ENCODE assay signal across 24 mouse cellular contexts in genomic region chr1:84592394-84592793, GRCm38 (mm10).
A peak's percentile ranks its signal among the peaks of the same experiment; 100 is the strongest.
DNase-seq lines count a peak whose midpoint lies in the region; ATAC-seq and TF ChIP-seq lines count a peak whose summit lies in the region.
"Had no signal": no experiment of that assay in that cellular context is flagged by ENCODE, and none has a peak within 500 bp of the region (broad histone marks: within the 10 kb centered on the region; RNA-seq: fewer than 3 reads in every experiment).

No protein-coding gene starts in this region.

- no peaks in the 10 kb centered on the region for H3K27me3 ChIP-seq in hindbrain, embryonic 11.5 days (ENCODE audit: control insufficient read depth, insufficient read depth, low read length)
- no peaks in the 10 kb centered on the region for H3K27me3 ChIP-seq in hindbrain, embryonic 12.5 days
- H3K27me3 ChIP-seq in neural tube, embryonic 13.5 days = no peaks in the 10 kb centered on the region
- H3K27me3 ChIP-seq in hindbrain, postnatal 0 days (ENCODE audit: insufficient read depth, low read length) = no peaks in the 10 kb centered on the region
- peaks cover 4% of the 10 kb centered on the region; the same call in 1 of the 2 replicates for H3K27me3 ChIP-seq in limb, embryonic 10.5 days (ENCODE audit: low read depth, poor library complexity, severe bottlenecking)
- H3K27me3 ChIP-seq: embryonic facial prominence, embryonic 15.5 days; heart, embryonic 12.5 days; kidney, embryonic 15.5 days; neural tube, embryonic 12.5 days; stomach, embryonic 15.5 days had no signal

- H3K36me3 ChIP-seq in hindbrain, embryonic 11.5 days (ENCODE audit: control insufficient read depth, insufficient read depth, low read length) = no peaks in the 10 kb centered on the region
- H3K36me3 ChIP-seq in hindbrain, embryonic 12.5 days = no peaks in the 10 kb centered on the region
- H3K36me3 ChIP-seq in neural tube, embryonic 13.5 days = no peaks in the 10 kb centered on the region
- no peaks in the 10 kb centered on the region for H3K36me3 ChIP-seq in hindbrain, postnatal 0 days (ENCODE audit: insufficient read depth, low read length)
- no peaks in the 10 kb centered on the region for H3K36me3 ChIP-seq in limb, embryonic 10.5 days
- H3K36me3 ChIP-seq: embryonic facial prominence, embryonic 15.5 days; heart, embryonic 12.5 days; kidney, embryonic 15.5 days; neural tube, embryonic 12.5 days; stomach, embryonic 15.5 days had no signal

- no peaks in the 10 kb centered on the region for H3K4me1 ChIP-seq in hindbrain, embryonic 11.5 days (replicated peaks; ENCODE audit: control insufficient read depth, insufficient read depth, low read length)
- H3K4me1 ChIP-seq in hindbrain, embryonic 12.5 days = peaks cover 18% of the 10 kb centered on the region
- H3K4me1 ChIP-seq in neural tube, embryonic 13.5 days (replicated peaks) = peaks cover 76% of the 10 kb centered on the region
- H3K4me1 ChIP-seq in hindbrain, postnatal 0 days (ENCODE audit: insufficient read depth, low read length) = peaks cover 12% of the 10 kb centered on the region; the same call in 1 of the 2 replicates
- no peaks in the 10 kb centered on the region for H3K4me1 ChIP-seq in limb, embryonic 10.5 days
- H3K4me1 ChIP-seq: embryonic facial prominence, embryonic 15.5 days; heart, embryonic 12.5 days; kidney, embryonic 15.5 days; stomach, embryonic 15.5 days had no signal

- DNase-seq in hindbrain, embryonic 11.5 days (ENCODE audit: low spot score) = no peak
- DNase-seq in neural tube, embryonic 10.5 days (ENCODE audit: extremely low spot score, low spot score) = no peak
- DNase-seq in hindbrain, postnatal 0 days (ENCODE audit: low spot score) = no peak
- no peak for DNase-seq in cerebellum, postnatal 36 days
- no peak for DNase-seq in frontal cortex, postnatal 25 days (ENCODE audit: low spot score in 2 of 2)
- DNase-seq in limb, embryonic 10.5 days (ENCODE audit: low spot score) = no peak
- DNase-seq: adrenal gland, postnatal 25 days; B cell, adult 2 months; cerebellum, adult 11-12 months; cerebellum, postnatal 25 days; kidney, postnatal 4 days; layer of hippocampus, postnatal 36 days; liver; right cerebral cortex, postnatal 14 days; thymus, adult 2 months had no signal

- 82% methylated on average over 3 of the region's 3 CpGs for WGBS in hindbrain, embryonic 11.5 days
- 70% methylated on average over 3 of the region's 3 CpGs for WGBS in hindbrain, embryonic 12.5 days
- WGBS in neural tube, embryonic 13.5 days = 55% methylated on average over 3 of the region's 3 CpGs
- 46% methylated on average over 3 of the region's 3 CpGs for WGBS in hindbrain, postnatal 0 days
- 91% methylated on average over 3 of the region's 3 CpGs for whole genome bisulfite sequencing in limb, embryonic 10.5 days

- H3K9me3 ChIP-seq in hindbrain, embryonic 11.5 days (ENCODE audit: control insufficient read depth, low read length) = no peaks in the 10 kb centered on the region
- H3K9me3 ChIP-seq in hindbrain, embryonic 12.5 days (replicated peaks) = no peaks in the 10 kb centered on the region
- H3K9me3 ChIP-seq in neural tube, embryonic 13.5 days = no peaks in the 10 kb centered on the region
- no peaks in the 10 kb centered on the region for H3K9me3 ChIP-seq in hindbrain, postnatal 0 days (ENCODE audit: low read length)
- no peaks in the 10 kb centered on the region for H3K9me3 ChIP-seq in limb, embryonic 10.5 days (replicated peaks)
- H3K9me3 ChIP-seq: embryonic facial prominence, embryonic 15.5 days; heart, embryonic 12.5 days; kidney, embryonic 15.5 days; neural tube, embryonic 12.5 days; stomach, embryonic 15.5 days had no signal

- H3K4me2 ChIP-seq in hindbrain, embryonic 11.5 days (replicated peaks; ENCODE audit: low read depth, low read length) = no peak overlapping the region
- no peak overlapping the region for H3K4me2 ChIP-seq in hindbrain, embryonic 12.5 days (replicated peaks)
- H3K4me2 ChIP-seq in neural tube, embryonic 13.5 days = no peak overlapping the region
- H3K4me2 ChIP-seq in hindbrain, postnatal 0 days (ENCODE audit: low read depth, low read length) = no peak overlapping the region
- H3K4me2 ChIP-seq: embryonic facial prominence, embryonic 15.5 days; heart, embryonic 12.5 days; kidney, embryonic 15.5 days; neural tube, embryonic 12.5 days; stomach, embryonic 15.5 days had no signal

- ATAC-seq in hindbrain, embryonic 11.5 days (ENCODE audit: low FRiP score) = no peak
- ATAC-seq in hindbrain, embryonic 12.5 days (ENCODE audit: low FRiP score) = no peak
- no peak for ATAC-seq in neural tube, embryonic 13.5 days (ENCODE audit: low read depth)
- no peak for ATAC-seq in hindbrain, postnatal 0 days
- ATAC-seq: intestine, embryonic 16.5 days; lung, postnatal 0 days had no signal

- 0 out of 2 replicates have a peak overlapping the region, but pooled peaks have one; percentile 20 for H3K27ac ChIP-seq in hindbrain, embryonic 11.5 days (ENCODE audit: low read depth, low read length)
- H3K27ac ChIP-seq in hindbrain, embryonic 12.5 days = no peak overlapping the region
- H3K27ac ChIP-seq in neural tube, embryonic 13.5 days (replicated peaks) = peak overlapping the region; percentile 75
- H3K27ac ChIP-seq in hindbrain, postnatal 0 days = 0 out of 2 replicates have a peak overlapping the region, but pooled peaks have one; percentile 51
- no peak overlapping the region for H3K27ac ChIP-seq in limb, embryonic 10.5 days
- H3K27ac ChIP-seq: embryonic facial prominence, embryonic 15.5 days; kidney, embryonic 15.5 days; neural tube, embryonic 12.5 days; stomach, embryonic 15.5 days had no signal

- H3K4me3 ChIP-seq in hindbrain, embryonic 11.5 days (ENCODE audit: low read depth, low read length) = no peak overlapping the region
- no peak overlapping the region for H3K4me3 ChIP-seq in hindbrain, embryonic 12.5 days
- no peak overlapping the region for H3K4me3 ChIP-seq in neural tube, embryonic 13.5 days
- no peak overlapping the region for H3K4me3 ChIP-seq in hindbrain, postnatal 0 days (ENCODE audit: low read length)
- no peak overlapping the region for H3K4me3 ChIP-seq in limb, embryonic 10.5 days
- H3K4me3 ChIP-seq: embryonic facial prominence, embryonic 15.5 days; heart, embryonic 12.5 days; kidney, embryonic 15.5 days; neural tube, embryonic 12.5 days; stomach, embryonic 15.5 days had no signal

- no peak for TF ChIP-seq CTCF in hindbrain, postnatal 0 days (IDR thresholded peaks at IDR 0.05; ENCODE audit: low read depth)

- H3K9ac ChIP-seq in hindbrain, embryonic 11.5 days (ENCODE audit: low read depth, low read length) = no peak overlapping the region
- H3K9ac ChIP-seq in hindbrain, embryonic 12.5 days = no peak overlapping the region
- no peak overlapping the region for H3K9ac ChIP-seq in neural tube, embryonic 13.5 days
- no peak overlapping the region for H3K9ac ChIP-seq in hindbrain, postnatal 0 days (replicated peaks; ENCODE audit: low read length)
- H3K9ac ChIP-seq: embryonic facial prominence, embryonic 15.5 days; heart, embryonic 12.5 days; kidney, embryonic 15.5 days; neural tube, embryonic 12.5 days; stomach, embryonic 15.5 days had no signal

Comparison
In these comparisons a context has a peak if more than half of its experiments do, and no peak if none do; other contexts are left out.
1. H3K27ac ChIP-seq: peak in hindbrain, embryonic 11.5 days (single experiment), neural tube, embryonic 13.5 days (single experiment) and hindbrain, postnatal 0 days (single experiment); none in hindbrain, embryonic 12.5 days (single experiment) and limb, embryonic 10.5 days (single experiment).